Mouse (Mus musculus): ENCODE results near the gene BC025920. TPM values are rescaled to one million over a fixed set of nuclear protein-coding genes. Genes with fewer than 3 reads are reported as not detected.

The BC025920 gene
- polyA plus RNA-seq, 3 experiments from 2014 or later: 0.69 to 5.2 (median 4.1) TPM

DNA sequence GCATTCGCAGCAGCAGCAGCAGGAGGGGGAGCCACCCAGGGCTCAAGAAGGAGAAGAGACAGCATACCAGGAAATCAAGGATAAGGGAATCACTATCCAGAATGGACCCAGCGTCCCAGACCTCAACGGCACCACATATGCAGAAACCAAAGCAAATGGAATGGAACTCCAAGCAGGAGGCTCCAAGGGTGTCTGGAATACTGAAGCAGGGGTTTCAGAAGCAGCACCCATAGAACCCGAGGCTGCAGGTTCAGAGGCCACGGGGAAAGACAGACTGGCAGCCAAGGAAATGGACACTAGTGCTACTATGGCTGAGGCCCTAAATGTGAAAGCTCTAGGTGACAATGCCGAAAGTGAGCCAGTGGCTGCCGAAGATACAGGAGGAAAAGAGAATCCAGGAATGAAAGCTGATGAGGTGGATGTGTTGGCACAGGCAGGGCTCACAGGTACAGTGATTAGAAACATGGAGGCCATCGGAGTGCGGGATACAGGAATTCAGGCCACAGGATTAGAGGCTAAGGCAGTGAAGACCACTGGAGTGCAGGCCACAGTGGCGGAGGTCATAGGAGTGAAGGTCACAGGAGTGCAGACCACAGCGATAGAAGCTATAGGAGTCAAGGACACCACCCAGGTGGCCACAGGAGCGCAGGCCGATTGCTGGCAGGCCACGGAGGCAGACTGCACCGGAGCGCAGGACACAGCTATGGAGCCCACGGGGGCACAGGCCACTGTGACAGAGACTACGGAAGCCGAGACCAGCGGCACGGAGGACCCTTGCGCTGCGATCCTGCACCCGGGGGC is 36.8 kb downstream of the BC025920 start:
- peak; percentile 3 for ATAC-seq

DNA sequence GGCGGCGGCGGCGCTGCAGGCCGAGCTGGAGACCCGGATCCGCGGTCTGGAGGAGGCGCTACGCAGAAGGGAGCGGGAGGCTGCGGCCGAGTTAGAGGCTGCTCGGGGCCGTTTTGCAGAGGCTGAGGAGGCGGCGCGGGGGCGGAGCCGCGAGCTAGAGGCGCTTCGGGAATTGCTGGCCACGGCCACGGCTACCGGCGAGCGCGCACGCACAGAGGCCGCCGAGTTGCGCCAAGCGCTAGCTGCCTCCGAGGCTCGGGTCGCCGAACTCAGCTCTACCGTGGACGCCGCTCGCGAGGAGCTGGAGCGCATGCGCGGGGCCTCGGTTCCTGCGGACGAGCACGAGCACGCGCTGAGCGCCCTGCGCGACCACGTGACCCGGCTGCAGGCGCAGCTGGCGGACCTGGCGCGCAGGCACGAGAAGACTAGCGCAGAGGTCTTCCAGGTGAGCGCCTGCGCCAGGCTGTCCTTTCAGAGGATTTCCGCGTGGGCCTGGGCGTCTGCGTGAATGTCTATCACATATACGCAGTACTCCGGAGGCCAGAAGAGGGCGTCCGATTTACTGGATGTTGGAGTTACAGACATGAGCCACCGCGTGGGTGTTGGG is 37.5 kb downstream of the BC025920 start:
- peak; percentile 90 for ATAC-seq

DNA sequence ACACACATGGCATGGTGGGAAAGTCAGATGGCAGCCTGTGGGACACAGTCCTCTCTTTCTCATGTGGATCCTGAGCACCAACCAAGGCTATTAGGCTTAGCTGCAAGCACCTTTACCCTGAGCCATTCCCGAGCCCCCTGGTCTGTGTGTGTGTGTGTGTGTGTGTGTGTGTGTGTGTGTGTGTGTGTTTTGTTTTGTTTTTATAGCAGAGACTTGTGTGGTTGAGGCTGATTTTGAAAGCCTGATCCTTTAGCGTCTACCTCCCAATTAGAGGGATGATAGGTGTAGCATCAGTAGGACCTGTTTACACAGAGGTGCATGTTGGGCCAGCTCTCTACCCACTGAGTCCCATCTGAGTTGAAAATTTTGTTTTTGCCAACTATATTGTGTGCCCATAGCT is 38.1 kb downstream of the BC025920 start:
- no peak for ATAC-seq

DNA sequence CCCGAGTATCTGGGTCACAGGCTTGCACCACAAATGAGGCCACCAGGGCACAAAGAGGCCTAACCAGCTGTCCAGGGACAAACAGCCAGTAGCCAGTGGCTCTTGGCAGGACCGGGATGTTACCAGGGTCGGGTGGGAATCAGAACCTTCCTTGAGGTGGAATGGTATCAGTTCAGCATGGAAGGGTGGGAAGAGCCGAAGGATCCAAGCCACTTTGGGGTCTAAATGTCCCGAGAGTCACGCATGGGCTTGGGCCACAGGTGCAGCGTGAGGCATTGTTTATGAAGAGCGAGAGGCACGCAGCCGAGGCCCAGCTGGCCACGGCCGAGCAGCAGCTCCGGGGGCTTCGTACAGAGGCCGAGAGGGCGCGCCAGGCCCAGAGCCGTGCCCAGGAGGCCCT is 38.6 kb downstream of the BC025920 start:
- no peak for ATAC-seq

- no peak for ATAC-seq
Observed at GRCm38 (mm10) chr10:81645391-81645790, 39.3 kb downstream of the BC025920 start.

- ATAC-seq: no peak
Observed at GRCm38 (mm10) chr10:81646015-81646555, 40.0 kb downstream of the BC025920 start.

GRCm38 (mm10) chr10:81648803-81649775 is 43.0 kb downstream of the BC025920 start, which contains the start of gene Gm10778:
Gene Gm10778 (plus strand): TSS chr10:81649059.
- ATAC-seq: peak; percentile 97

DNA sequence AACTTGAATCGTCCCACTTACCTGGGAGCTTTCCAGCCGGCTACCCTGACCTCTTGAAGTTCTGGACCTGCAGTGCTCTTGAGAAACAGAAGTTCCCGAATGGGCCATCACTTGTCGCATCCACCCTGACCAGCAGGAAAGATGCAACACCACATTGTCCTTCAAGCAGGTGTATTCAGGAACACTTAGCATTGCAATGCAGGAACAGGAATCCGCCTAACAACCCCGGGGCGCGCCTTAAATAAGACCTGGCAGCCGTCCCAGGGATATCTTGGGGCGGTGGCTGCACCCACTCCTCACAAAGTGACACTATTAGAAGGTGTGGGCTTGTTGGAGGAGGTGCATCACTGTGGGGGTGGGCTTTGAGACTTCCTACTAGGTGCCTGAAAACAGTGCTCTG is 49.1 kb downstream of the BC025920 start:
- no peak for ATAC-seq

DNA sequence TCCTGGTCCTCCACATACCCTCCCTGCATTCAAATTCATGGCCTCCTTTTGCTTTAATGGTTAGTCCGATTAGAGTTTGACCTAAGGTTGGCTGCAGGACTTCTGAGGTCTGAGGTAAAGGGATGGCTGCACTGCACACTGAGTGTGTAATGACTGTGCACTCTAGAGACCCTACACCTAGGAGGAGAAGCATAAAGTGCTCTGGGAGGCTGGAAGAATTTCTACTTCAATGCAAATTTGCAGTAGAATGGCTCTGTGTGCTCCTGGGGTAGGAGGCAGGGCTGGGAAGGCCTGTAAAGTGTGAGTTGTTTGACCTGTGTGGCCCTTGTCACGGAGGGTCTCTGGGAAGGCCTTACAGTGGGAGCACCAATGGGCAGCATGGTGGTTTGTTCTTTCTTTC is 50.1 kb downstream of the BC025920 start:
- no peak for ATAC-seq

Other genes starting within 250 kb of the BC025920 start
- gene Mfsd12, start 248.8 kb upstream of the BC025920 start, polyA plus RNA-seq (2017; shearing (Covaris generic)): 1 to 10 TPM; 1.6 to 2.1 (median 1.9) TPM
- 1 to 10 TPM in 1 of 3 experiments, under 1 TPM in 2; 0.26 to 1.7 (median 0.96) TPM for gene 4930404N11Rik, start 240.5 kb upstream of the BC025920 start, polyA plus RNA-seq (2017; shearing (Covaris generic))
- gene Fzr1, start 227.8 kb upstream of the BC025920 start, polyA plus RNA-seq (2017; shearing (Covaris generic)): 10 to 100 TPM; 10.7 to 27.1 (median 13.4) TPM
- 10 to 100 TPM in 2 of 3 experiments, 1 to 10 TPM in 1; 9.2 to 17.9 (median 10.9) TPM for gene Dohh, start 221.8 kb upstream of the BC025920 start, polyA plus RNA-seq (2017; shearing (Covaris generic))
- 1 to 10 TPM in 2 of 3 experiments, under 1 TPM in 1; 0.60 to 1.9 (median 1.1) TPM for gene Gm48551, start 221.8 kb upstream of the BC025920 start, polyA plus RNA-seq (2017; shearing (Covaris generic))
- 1 to 10 TPM in 1 of 3 experiments, not detected in 2; 3.1 TPM for gene Gm48552, start 217.3 kb upstream of the BC025920 start, polyA plus RNA-seq (2017; shearing (Covaris generic))
- 10 to 100 TPM in 1 of 3 experiments, 1 to 10 TPM in 2; 4.4 to 10.7 (median 9.8) TPM for gene Smim24, start 213.2 kb upstream of the BC025920 start, polyA plus RNA-seq (2017; shearing (Covaris generic))
- 10 to 100 TPM; 13.8 to 17.2 (median 15.0) TPM for gene Nfic, start 150.6 kb upstream of the BC025920 start, polyA plus RNA-seq (2017; shearing (Covaris generic))
- gene Celf5, start 123.6 kb upstream of the BC025920 start, polyA plus RNA-seq (2017; shearing (Covaris generic)): 1 to 10 TPM; 1.1 to 1.4 (median 1.2) TPM
- 10 to 100 TPM; 34.3 to 41.1 (median 36.9) TPM for gene Ncln, start 109.9 kb upstream of the BC025920 start, polyA plus RNA-seq (2017; shearing (Covaris generic))
- gene S1pr4, start 106.1 kb upstream of the BC025920 start, polyA plus RNA-seq (2017; shearing (Covaris generic)): 10 to 100 TPM; 49.1 to 93.2 (median 50.3) TPM
- 100 to 1,000 TPM in 1 of 3 experiments, 10 to 100 TPM in 2; 23.1 to 102 (median 24.3) TPM for gene Gna15, start 82.0 kb upstream of the BC025920 start, polyA plus RNA-seq (2017; shearing (Covaris generic))
- 10 to 100 TPM; 26.5 to 29.4 (median 28.7) TPM for gene Gna11, start 61.1 kb upstream of the BC025920 start, polyA plus RNA-seq (2017; shearing (Covaris generic))
- 100 to 1,000 TPM in 2 of 3 experiments, 10 to 100 TPM in 1; 82.5 to 118 (median 109) TPM for gene Aes, start 46.8 kb upstream of the BC025920 start, polyA plus RNA-seq (2017; shearing (Covaris generic))
- gene Tle2, start 31.7 kb upstream of the BC025920 start, polyA plus RNA-seq (2017; shearing (Covaris generic)): 1 to 10 TPM in 2 of 3 experiments, not detected in 1; 1.4 TPM
- 1 to 10 TPM in 2 of 3 experiments, under 1 TPM in 1; 0.99 to 1.9 (median 1.7) TPM for gene Tle6, start 5.2 kb upstream of the BC025920 start, polyA plus RNA-seq (2017; shearing (Covaris generic))
- gene Sirt6, start 21.5 kb downstream of the BC025920 start, polyA plus RNA-seq (2017; shearing (Covaris generic)): 10 to 100 TPM; 23.3 to 26.7 (median 24.3) TPM
- gene Ankrd24, start 22.3 kb downstream of the BC025920 start, polyA plus RNA-seq (2017; shearing (Covaris generic)): 1 to 10 TPM in 1 of 3 experiments, under 1 TPM in 2; 0.72 to 1.3 (median 0.90) TPM
- gene Gm10778, start 42.8 kb downstream of the BC025920 start, polyA plus RNA-seq (2017; shearing (Covaris generic)): 1 to 10 TPM; 5.2 to 9.4 (median 9.1) TPM
- 10 to 100 TPM; 17.8 to 23.8 (median 18.4) TPM for gene Zfp433, start 98.6 kb downstream of the BC025920 start, polyA plus RNA-seq (2017; shearing (Covaris generic))
- 1 to 10 TPM; 6.9 to 9.1 (median 7.6) TPM for gene Gm3055, start 164.9 kb downstream of the BC025920 start, polyA plus RNA-seq (2017; shearing (Covaris generic))
- 1 to 10 TPM; 5.5 to 7.2 (median 6.0) TPM for gene Gm4767, start 205.9 kb downstream of the BC025920 start, polyA plus RNA-seq (2017; shearing (Covaris generic))

Measured in inflammation-experienced regulatory T-cells, adult 6 months (primary cell).